Mouse (Mus musculus) mammary gland, adult 2 months (tissue): ENCODE results near the gene Tbl3. TPM values are rescaled to one million over a fixed set of nuclear protein-coding genes. Genes with fewer than 3 reads are reported as not detected.

Source experiments
- polyA plus RNA-seq: library from polyadenylated mRNA; depleted of rRNA; stranded (reverse); fragments of >200 nt; gene quantifications from 2 replicates; pipeline ENCODE4 v1.2.3, GENCODE M21; 2012; ENCODE audit warnings: low replicate concordance; rRNA removed

Tbl3 gene
- 68.7 and 69.0 TPM in 2 replicates for polyA plus RNA-seq

DNA sequence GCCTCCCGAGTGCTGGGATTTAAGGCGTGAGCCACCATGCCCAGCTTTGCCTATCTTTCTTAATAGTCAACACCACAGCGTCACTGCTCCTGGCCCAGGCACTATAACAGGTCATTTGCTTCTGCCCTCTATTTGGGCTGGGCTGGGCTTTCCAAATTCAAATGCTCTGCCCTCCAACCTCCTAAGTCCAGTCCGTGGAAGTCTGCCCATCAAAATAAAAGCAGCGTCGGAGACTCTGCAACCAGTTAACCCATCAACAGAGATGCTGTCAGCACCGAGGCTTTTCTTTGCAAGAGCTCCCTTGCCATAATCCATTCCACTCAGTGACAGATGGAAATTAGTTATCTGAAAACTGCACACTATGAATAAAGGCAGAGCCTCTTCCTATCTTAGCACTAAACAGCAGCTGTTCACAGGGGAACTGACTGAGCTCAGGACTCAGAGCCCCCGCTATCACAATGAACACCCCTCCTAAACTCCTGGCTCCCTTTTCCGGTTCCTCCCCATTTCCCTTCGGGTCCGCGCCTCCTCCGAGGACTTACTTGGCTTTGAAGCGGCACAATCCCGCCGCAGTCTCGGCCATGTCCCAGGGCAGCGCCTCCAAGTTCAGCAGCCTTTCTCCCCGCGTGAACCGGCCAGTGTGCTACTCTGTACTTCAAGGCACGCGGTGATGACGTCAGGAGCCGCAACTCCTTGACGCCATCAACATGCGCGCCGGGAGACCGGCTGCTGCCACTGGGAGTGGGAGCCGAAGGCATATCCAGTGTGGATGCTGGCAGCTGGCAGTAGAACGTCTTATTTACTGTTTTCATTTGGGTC is at the start of gene Tbl3:
TSS of gene Tbl3 (minus strand) at position 679 of the 819 bp plus-strand sequence.

DNA sequence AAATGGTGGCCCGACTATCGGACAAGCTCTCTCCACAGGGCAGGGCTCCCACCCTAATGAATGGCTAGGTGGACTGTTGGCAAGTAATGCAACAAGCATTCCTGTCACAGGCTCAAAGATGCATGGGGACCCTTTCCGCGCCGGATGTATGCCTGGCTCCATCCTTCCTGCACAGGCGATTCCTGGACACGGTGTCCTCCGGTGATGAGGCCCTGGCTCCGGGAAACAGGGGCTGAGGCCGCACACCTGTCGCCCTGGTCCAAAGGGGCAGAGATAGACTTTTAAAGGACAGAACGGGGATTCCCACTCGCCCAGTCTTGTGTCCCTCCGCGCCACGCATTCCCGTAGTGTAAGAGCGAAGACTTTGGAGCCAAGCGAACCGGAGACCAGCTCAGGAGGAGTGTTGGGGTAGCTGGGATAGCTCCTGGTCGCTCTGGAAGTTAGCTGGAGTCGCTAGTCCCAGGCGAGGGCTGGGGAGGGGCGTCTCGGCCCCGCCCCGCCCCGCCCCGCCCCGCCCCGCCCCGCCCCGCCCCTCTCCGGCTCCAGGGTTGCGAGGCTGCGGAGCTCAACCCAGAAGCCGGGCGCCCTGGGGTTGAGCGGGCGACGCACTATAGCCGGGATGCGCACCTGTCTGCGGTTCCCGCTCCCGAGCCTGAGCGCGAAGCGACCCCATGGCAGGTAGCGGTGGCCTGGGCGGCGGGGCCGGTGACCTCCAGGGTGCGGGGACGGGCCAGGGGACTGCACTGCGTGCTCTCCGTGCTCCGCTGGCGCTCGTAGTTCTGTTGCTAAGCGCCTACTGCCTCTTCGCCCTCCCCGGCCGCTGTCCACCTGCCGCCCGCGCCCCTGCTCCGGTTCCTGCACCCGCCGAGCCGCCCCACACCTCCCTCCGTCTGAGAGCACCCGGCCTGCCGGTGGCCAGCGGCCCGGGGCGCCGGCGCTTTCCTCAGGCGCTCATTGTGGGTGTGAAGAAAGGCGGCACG is 45.2 kb upstream of the Tbl3 start, which contains the start of gene Hs3st6:
TSS of gene Hs3st6 (plus strand) at position 574 of the 980 bp plus-strand sequence.

DNA sequence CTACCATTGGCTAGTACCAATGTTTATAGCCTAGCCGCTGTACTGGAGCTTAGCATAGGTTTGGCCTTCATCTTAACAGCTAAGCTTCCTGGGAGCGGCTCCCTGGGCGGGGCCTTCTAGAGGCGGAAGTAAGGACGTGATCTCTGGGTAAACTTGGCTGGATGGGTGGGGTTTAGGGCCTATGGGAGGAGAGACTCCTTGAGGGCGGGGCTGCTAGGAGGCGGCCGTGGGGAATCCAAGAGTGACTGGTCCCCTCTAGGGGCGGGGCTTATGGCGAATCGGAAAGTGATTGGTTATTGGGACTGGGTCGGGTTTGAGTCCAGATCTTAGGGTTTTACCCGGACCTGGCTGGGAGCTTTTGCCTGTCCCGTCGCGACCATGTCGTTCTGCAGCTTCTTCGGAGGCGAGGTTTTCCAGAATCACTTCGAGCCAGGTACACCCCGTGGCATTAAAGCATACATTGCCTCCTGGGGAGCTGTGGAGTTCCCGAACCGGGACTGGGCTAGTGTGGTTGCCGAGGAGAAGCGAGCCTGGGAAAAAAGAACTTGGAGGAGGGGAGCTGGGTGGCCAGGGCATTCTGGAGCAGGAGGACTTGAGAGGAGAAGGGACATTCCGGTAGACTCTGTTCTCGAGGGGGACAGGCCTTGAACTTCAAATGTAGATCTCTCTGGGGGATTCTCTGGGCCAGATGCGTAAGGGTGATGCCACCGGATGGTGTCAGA is 29.0 kb upstream of the Tbl3 start, which contains the start of gene Msrb1:
TSS of gene Msrb1 (plus strand) at position 313 of the 722 bp plus-strand sequence.

DNA sequence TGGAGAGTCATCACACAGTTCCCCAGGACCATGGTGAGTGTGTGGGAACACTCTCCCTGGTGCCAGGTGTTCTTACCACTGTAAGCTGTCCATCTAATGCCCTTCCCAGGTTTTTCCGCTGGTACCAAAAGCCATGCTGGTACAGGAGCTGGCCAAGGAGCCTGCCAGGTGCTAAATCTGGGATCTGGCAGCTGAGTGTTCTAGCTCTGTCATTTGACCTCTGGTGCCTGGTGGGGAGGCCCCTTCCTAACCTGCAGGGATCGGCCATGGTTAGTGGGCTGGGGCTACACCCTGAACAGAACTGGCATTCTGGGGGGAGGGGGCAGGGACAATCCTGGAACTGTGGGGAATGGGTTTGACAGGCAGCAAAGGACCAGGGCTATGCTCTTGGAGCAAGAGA is 20.2 kb upstream of the Tbl3 start, which contains the start of gene Rpl3l:
TSS of gene Rpl3l (plus strand) at position 203 of the 400 bp plus-strand sequence.

DNA sequence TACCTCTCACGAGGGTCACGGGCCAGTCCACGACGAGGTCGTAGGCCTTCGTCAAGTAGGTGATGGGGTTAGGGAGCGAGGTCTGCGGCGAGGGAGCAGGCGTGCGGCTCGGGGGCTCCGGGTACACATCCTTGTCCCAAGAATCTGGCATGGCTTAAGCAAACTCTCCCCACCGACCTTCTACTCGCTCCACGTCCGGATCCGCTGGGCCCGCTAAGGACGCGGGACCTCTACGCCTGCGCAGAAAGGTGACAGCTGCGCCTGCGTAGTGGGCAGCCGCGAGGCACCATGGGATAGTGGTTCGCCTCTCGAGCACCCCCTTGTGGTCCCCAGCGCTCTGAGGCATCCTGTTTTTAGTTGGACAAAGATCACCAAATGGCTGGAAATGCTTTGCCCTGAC is 16.7 kb upstream of the Tbl3 start, which contains the start of gene Ndufb10:
TSS of gene Ndufb10 (minus strand) at position 295 of the 400 bp plus-strand sequence.

DNA sequence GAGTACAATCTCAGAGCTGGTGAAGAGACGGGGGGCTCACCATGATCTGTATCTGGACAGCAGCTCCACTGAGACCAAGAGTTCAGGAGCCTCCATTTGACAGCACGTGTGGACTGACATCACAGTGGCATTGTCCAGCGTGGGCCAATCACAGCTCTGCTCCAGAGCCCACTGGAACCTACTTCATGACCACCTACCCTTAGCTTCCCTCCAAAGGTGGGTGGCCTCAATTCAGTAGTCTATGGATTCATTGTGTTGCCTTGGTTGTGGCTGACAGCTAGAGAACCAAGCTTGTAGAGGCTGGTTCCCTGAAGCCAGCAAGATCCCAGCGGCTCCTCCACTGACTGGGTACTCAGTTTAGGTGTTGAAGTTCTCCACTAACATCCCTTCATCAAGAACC is 10.5 kb upstream of the Tbl3 start, which contains the start of the genes Rnf151 and Rps2:
TSS of gene Rnf151 (minus strand) at position 121 of the 400 bp plus-strand sequence.
TSS of gene Rps2 (plus strand) at position 174 of the 400 bp plus-strand sequence.

DNA sequence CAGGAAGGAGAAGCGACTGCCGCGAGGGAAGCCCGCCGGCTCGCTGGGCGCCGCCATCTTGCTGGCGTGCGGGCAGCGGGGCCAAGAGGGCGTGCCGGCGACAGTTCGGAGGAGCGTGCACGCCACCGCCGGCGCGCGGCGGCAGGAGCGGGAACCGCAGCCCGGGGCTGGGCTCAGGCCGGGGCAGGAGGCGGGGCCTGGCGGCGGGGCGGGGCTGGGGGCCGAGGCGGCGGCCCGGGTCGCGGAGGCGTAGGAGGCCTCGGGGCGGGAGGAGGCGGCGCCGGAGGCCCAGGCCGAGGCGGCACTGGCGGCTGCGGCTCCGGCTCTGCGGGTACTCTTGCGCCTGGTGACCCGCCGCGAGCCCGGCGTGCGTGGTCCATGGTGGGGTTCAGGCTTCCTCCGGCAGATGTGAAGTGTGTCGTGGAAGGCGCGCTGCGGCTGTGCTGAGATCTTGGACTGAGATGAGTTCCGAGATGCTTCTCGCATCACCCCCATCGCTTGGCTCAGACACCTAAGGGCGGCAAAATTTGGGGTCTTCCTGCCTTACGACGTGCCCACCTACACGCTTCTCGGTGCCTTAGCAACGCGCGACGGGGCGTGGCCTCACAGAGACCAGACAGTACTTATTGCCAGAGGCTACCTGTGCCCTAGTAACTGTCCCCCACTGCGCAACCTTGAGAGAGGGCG is 11.3 kb downstream of the Tbl3 start, which contains the start of the genes Gfer and Noxo1:
TSS of gene Gfer (minus strand) at position 146 of the 687 bp plus-strand sequence.
TSS of gene Noxo1 (plus strand) at position 224 of the 687 bp plus-strand sequence.

DNA sequence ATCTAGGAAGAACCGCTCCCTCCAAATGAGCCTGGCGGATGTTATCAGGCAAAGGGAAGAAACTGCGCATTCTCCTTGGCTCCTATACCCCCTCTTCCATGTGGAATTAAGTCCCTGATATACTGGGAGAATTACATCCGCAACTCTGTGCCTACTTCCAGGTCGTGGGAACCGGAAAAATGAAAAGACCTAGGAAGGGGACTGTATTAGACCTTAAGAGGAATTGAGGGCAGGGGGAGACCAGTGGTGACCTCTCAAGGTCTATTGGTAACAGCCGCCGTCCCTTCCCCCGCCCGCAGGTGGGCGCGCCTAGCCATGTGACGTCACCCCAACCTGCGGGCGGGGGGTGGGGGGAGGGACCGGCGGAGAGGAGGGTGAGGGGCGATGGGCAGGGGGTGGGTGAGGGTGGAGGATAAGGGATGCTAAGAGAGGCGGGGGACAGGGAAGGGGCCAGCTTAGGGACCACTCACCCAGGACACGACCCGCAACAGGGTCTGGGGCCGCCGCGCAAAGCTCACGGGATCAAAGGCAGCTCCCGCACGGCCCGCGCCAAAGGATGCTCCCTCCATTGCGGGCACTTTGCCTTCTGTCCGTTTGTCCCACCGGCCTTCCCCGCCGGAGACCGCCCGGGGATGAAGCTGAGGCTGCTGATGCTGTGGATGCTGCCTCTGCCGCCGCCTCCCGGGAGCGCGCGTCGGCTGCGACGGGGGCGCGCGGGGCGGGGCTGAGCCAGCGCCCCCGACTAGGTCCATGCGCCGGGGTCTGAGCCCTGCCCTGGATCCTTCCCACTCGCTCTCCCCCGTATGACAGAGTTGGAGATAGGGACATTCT is 18.0 kb downstream of the Tbl3 start, which contains the start of gene Syngr3:
TSS of gene Syngr3 (minus strand) at position 705 of the 831 bp plus-strand sequence.

DNA sequence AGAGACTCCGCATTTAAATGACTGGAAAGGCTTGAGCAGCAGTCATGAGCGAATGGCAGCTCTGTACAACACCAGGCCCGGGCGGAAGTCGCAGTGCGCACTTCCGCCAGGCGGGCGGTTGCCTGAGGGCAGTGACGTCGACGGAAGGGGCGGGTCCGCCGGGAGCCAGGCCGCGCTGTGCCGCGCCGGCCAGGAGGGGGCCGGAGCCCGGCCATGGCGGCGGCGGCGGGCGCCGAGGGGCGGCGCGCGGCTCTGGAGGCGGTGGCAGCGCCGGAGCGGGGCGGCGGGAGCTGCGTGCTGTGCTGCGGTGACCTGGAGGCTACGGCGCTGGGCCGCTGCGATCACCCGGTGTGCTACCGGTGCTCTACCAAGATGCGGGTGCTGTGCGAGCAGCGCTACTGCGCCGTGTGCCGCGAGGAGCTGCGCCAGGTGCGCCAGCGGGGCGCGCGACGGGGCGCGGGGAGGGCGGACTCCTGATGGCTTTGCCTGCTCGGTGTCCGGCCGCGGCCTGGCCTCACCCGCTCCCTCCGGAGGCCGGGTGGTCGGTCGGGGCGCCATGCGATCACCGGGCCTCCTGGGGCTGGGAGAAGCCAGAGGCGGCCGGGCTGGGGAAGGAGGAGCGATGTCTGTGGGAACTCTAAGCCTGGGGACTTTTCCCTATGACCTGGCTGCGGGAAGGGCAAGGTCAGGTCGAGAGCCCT is 37.8 kb downstream of the Tbl3 start, which contains the start of gene Zfp598:
TSS of gene Zfp598 (plus strand) at position 143 of the 701 bp plus-strand sequence.

DNA sequence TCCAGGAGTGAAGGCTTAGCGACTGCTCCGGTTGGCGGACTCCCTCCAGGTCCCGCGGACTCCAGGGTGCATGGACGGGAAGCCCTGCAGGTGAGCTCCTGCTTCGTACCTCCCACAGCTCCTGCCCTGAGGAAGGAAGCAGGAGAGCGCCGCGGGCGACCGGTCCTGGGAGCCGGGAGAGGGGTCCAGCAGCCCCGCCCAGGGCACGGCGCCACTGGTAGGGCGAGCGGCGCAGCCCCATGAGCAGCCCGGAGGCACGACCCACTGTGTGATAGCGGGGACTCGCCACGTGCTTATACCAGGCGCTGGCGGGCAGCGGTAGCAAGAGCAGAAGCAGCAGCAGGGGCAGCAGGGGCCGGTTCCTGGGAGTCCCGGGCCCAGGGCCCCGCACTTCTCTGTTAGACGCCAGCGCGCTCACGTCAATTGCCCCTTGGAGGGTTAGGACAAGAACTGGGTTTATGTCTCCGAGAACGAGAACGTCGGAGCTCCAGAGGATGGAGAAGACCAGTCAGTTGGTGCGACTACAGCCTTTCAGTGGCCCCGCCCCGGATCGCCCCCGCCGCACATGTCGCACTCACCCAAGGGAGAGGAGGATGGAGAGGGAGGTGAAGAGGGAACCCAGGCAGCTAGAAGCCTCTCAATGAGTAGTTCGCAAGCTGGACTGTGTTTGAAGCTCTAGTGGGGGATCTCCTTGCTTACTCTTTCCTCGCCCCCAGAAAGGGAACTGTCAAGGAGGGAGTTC is 49.3 kb downstream of the Tbl3 start, which contains the start of gene Npw:
TSS of gene Npw (minus strand) at position 441 of the 742 bp plus-strand sequence.

DNA sequence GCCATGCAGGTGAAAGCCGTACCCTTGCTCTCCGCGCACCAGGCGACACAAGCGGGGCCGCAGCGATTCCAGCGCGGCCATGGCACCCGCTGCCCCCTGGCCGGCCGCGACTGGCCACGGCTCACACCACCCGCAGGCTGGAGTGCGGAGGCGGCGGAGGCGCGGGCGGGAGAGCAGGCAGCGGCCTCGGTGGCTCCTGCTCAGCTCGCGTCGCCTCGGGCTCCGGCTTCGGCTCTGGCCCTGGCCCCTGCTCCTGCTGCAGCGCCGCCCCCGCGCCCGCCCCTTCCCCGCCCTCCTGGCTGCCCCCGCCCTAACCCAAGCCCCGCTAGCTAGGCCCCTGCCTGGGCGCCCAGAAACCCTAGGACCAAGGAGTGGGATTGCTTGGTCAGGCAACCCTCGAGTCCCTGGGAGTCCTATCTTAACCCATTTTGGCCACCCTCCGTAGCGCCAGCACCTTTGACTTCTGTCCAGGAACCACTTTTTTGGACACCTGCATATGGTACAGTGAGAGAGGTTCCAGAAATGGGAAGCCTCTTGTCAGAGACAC is 57.3 kb downstream of the Tbl3 start, which contains the start of gene Slc9a3r2:
TSS of gene Slc9a3r2 (minus strand) at position 258 of the 547 bp plus-strand sequence.

Other genes with a start within 250 kb of the Tbl3 start
- 84.4 and 102 TPM in 2 replicates for gene E4f1, start 237.3 kb downstream of the Tbl3 start, polyA plus RNA-seq
- gene Pgp, start 237.3 kb downstream of the Tbl3 start, polyA plus RNA-seq = 58.4 and 88.6 TPM in 2 replicates
- 2.1 and 3.1 TPM in 2 replicates for gene Bricd5, start 233.8 kb downstream of the Tbl3 start, polyA plus RNA-seq
- 36.1 and 68.2 TPM in 2 replicates for gene Mlst8, start 228.6 kb downstream of the Tbl3 start, polyA plus RNA-seq
- gene Caskin1, start 219.1 kb downstream of the Tbl3 start, polyA plus RNA-seq = 1.3 and 1.4 TPM in 2 replicates
- 207 and 225 TPM in 2 replicates for gene Traf7, start 179.7 kb downstream of the Tbl3 start, polyA plus RNA-seq
- gene Rab26, start 173.4 kb downstream of the Tbl3 start, polyA plus RNA-seq = 1.3 and 1.8 TPM in 2 replicates
- gene Pkd1, start 157.8 kb downstream of the Tbl3 start, polyA plus RNA-seq = 78.7 and 102 TPM in 2 replicates
- gene Tsc2, start 75.0 kb downstream of the Tbl3 start, polyA plus RNA-seq = 176 and 242 TPM in 2 replicates
- gene Nthl1, start 75.0 kb downstream of the Tbl3 start, polyA plus RNA-seq = 11.9 and 14.0 TPM in 2 replicates
- gene Slc9a3r2, start 57.3 kb downstream of the Tbl3 start, polyA plus RNA-seq = 101 and 134 TPM in 2 replicates
- gene Npw, start 49.2 kb downstream of the Tbl3 start, polyA plus RNA-seq = 1.4 TPM in 2 replicates
- 81.2 and 105 TPM in 2 replicates for gene Zfp598, start 38.0 kb downstream of the Tbl3 start, polyA plus RNA-seq
- gene Syngr3, start 17.7 kb downstream of the Tbl3 start, polyA plus RNA-seq = 0.53 and 0.68 TPM in 2 replicates
- gene Gfer, start 11.5 kb downstream of the Tbl3 start, polyA plus RNA-seq = 19.5 and 47.8 TPM in 2 replicates
- gene Noxo1, start 11.4 kb downstream of the Tbl3 start, polyA plus RNA-seq = 15.3 and 20.5 TPM in 2 replicates
- 0.29 and 0.32 TPM in 2 replicates for gene Rnf151, start 10.4 kb upstream of the Tbl3 start, polyA plus RNA-seq
- 3,623 and 3,713 TPM in 2 replicates for gene Rps2, start 10.5 kb upstream of the Tbl3 start, polyA plus RNA-seq
- 314 and 333 TPM in 2 replicates for gene Ndufb10, start 16.8 kb upstream of the Tbl3 start, polyA plus RNA-seq
- gene Rpl3l, start 20.2 kb upstream of the Tbl3 start, polyA plus RNA-seq = 0.10 and 83.4 TPM in 2 replicates
- gene Msrb1, start 29.0 kb upstream of the Tbl3 start, polyA plus RNA-seq = 103 and 146 TPM in 2 replicates
- 20.7 and 49.9 TPM in 2 replicates for gene Hs3st6, start 45.3 kb upstream of the Tbl3 start, polyA plus RNA-seq
- gene Meiob, start 96.6 kb upstream of the Tbl3 start, polyA plus RNA-seq = 0.16 TPM in 1 of 2 replicates, not detected in the other
- 160 and 221 TPM in 2 replicates for gene Hagh, start 132.5 kb upstream of the Tbl3 start, polyA plus RNA-seq
- gene Fahd1, start 142.7 kb upstream of the Tbl3 start, polyA plus RNA-seq = 13.5 and 15.0 TPM in 2 replicates
- 66.4 and 103 TPM in 2 replicates for gene Igfals, start 158.3 kb upstream of the Tbl3 start, polyA plus RNA-seq
- 35.0 and 44.2 TPM in 2 replicates for gene Nubp2, start 178.7 kb upstream of the Tbl3 start, polyA plus RNA-seq
- gene Spsb3, start 179.0 kb upstream of the Tbl3 start, polyA plus RNA-seq = 84.0 and 161 TPM in 2 replicates
- 35.4 and 48.3 TPM in 2 replicates for gene Eme2, start 187.4 kb upstream of the Tbl3 start, polyA plus RNA-seq
- gene Mrps34, start 187.5 kb upstream of the Tbl3 start, polyA plus RNA-seq = 108 and 263 TPM in 2 replicates
- gene Nme3, start 188.8 kb upstream of the Tbl3 start, polyA plus RNA-seq = 50.7 and 54.5 TPM in 2 replicates
- 128 and 130 TPM in 2 replicates for gene Mapk8ip3, start 229.3 kb upstream of the Tbl3 start, polyA plus RNA-seq